Mouse (Mus musculus): Measurements from ENCODE around the gene Cmtm4.

- TF ChIP-seq POLR2A (IDR thresholded peaks at IDR 0.05; ENCODE audit: extremely low read depth, insufficient read depth, low read length) (no peak), CTCF (IDR thresholded peaks at IDR 0.05; ENCODE audit: low read depth, low read length) (no peak)
Observed at GRCm38 (mm10) chr8:104370071-104370470, 25.5 kb downstream of the Cmtm4 start.
